Mouse (Mus musculus) kidney, embryonic 16.5 days (tissue): ENCODE results near the gene Mylk. TPM values are rescaled to one million over a fixed set of nuclear protein-coding genes. Genes with fewer than 3 reads are reported as not detected.
"Not testable (repeated sequence)": the region's sequence is repeated elsewhere in the genome, so short reads cannot be mapped to it uniquely, and the experiment has no call there.

Experiments used
- ATAC-seq: fragments of 200-750 bp; cut with Nextera tagmentation; 2 replicates; pipeline ENCODE4 v1.8.0; 2017; ENCODE audit warnings: moderate TSS enrichment; ENCODE audit not compliant: low FRiP score, low TSS enrichment
- H3K27ac ChIP-seq: fragments of 300-500 bp; sonication (generic); 2 replicates; pipeline ENCODE4 v1.5.1; 2014; ENCODE audit warnings: low read length
- H3K27me3 ChIP-seq: fragments of 300-500 bp; sonication (generic); 2 replicates; pipeline ENCODE4 v1.6.1; 2014; ENCODE audit warnings: low read length, control low read depth, mixed read lengths; ENCODE audit not compliant: insufficient read depth
- H3K36me3 ChIP-seq: fragments of 300-500 bp; sonication (generic); 2 replicates; pipeline ENCODE4 v1.6.1; 2014; ENCODE audit warnings: low read length, control low read depth, mixed read lengths; ENCODE audit not compliant: insufficient read depth
- H3K4me1 ChIP-seq: fragments of 300-500 bp; sonication (generic); 2 replicates; pipeline ENCODE4 v1.6.1; 2014; ENCODE audit warnings: low read length, control low read depth, mixed read lengths; ENCODE audit not compliant: insufficient read depth
- H3K4me2 ChIP-seq: fragments of 300-500 bp; sonication (generic); replicated peaks from 2 replicates; pipeline ENCODE4 v1.6.1; 2014; ENCODE audit warnings: low read depth, low read length
- H3K4me3 ChIP-seq: fragments of 300-500 bp; sonication (generic); 2 replicates; pipeline ENCODE4 v1.5.1; 2014; ENCODE audit warnings: mild to moderate bottlenecking, low read length
- H3K9ac ChIP-seq: fragments of 300-500 bp; sonication (generic); replicated peaks from 2 replicates; pipeline ENCODE4 v1.6.1; 2014; ENCODE audit warnings: low read length
- H3K9me3 ChIP-seq: fragments of 300-500 bp; sonication (generic); 2 replicates; pipeline ENCODE4 v1.6.1; 2016; ENCODE audit warnings: low read length, control low read depth
- WGBS: fragments of 180-500 bp; shearing (Covaris S2); extraction: QIAGEN DNeasy Blood & Tissue Kit; methylation state at CpG from one replicate; pipeline ENCODE4 v1.1.7; 2014; 5-methylcytosine and 5-hydroxymethylcytosine counted together
- polyA plus RNA-seq: library from polyadenylated mRNA; unstranded; fragments of >200 nt; fragmentation: Nextera tagmentation; extraction: Ambion mirVana; gene quantifications from 2 replicates; pipeline ENCODE4 v1.2.1, GENCODE M21; 2015

Gene Mylk
- polyA plus RNA-seq, 1 experiment from 2014 or later: 110 TPM

DNA sequence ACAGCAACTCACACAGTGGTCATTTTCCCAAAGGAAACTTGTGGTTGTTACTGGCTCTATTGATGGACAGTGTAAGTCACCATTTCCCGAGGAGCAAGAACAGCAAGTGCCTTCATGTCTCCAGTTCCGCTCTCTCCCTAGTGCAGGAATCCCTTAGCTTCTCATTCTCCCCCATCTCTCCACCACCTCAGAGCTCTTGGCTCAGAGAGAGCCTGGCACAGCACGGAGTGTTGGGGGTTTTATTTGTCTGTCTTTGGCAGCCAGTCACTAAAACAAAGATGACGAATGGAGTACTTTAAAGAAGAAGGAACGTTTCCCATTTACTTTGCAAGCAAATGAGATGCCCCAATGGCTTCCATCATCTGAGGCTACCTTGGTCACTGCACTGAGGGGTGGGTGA is 56.2 kb downstream of the Mylk start:
- WGBS: 80% methylated on average over 5 of the region's 5 CpGs
- Histone ChIP-seq H3K27ac (no peak overlapping the region), H3K27me3 (no peaks in the 10 kb centered on the region), H3K9me3 (no peaks in the 10 kb centered on the region), H3K36me3 (no peaks in the 10 kb centered on the region), H3K4me3 (no peak overlapping the region), H3K4me2 (no peak overlapping the region), H3K4me1 (peaks cover 6% of the 10 kb centered on the region; the same call in 1 of the 2 replicates), H3K9ac (no peak overlapping the region)
- ATAC-seq: no peak

DNA sequence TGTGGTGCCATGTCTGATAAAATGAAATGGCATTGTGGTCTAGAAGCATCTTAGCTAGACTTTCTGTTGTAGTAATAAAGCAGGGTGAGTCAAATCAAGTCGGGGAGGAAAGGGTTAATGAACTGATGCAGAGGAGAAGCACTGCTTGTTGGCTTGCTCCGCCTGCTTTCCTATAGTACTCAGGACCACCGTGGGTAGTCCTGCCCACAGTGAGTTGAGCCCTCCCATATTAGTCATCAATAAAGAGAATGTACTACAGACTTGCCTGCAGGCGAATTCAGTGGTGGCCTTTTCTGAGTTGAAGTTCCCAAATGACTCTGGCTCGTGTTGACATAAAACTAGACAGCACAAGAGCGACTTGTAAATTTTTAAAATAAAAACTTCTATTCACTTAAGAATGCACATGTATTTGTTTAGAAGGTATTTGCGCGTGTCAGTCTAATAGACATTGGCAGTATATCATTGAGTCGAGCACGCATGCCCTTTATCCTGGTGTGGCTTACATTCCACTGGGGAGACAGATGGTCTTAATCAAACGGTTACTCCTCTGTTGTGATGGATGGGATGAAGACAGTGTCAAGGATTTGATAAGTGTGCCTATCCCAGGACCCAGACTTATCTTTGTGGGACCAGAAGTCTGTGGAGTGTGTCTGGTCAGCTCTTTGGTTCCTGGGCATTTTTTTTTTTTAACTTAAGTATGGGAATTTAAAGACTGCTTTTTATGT is 59.4 kb downstream of the Mylk start:
- peaks cover 21% of the 10 kb centered on the region for H3K4me1 ChIP-seq
- no peak overlapping the region for H3K4me2 ChIP-seq
- no peaks in the 10 kb centered on the region for H3K27me3 ChIP-seq
- H3K9me3 ChIP-seq: no peaks in the 10 kb centered on the region
- H3K27ac ChIP-seq: no peak overlapping the region
- WGBS: 35% methylated on average over 11 of the region's 11 CpGs
- no peaks in the 10 kb centered on the region for H3K36me3 ChIP-seq
- ATAC-seq: no peak
- no peak overlapping the region for H3K9ac ChIP-seq
- H3K4me3 ChIP-seq: no peak overlapping the region

DNA sequence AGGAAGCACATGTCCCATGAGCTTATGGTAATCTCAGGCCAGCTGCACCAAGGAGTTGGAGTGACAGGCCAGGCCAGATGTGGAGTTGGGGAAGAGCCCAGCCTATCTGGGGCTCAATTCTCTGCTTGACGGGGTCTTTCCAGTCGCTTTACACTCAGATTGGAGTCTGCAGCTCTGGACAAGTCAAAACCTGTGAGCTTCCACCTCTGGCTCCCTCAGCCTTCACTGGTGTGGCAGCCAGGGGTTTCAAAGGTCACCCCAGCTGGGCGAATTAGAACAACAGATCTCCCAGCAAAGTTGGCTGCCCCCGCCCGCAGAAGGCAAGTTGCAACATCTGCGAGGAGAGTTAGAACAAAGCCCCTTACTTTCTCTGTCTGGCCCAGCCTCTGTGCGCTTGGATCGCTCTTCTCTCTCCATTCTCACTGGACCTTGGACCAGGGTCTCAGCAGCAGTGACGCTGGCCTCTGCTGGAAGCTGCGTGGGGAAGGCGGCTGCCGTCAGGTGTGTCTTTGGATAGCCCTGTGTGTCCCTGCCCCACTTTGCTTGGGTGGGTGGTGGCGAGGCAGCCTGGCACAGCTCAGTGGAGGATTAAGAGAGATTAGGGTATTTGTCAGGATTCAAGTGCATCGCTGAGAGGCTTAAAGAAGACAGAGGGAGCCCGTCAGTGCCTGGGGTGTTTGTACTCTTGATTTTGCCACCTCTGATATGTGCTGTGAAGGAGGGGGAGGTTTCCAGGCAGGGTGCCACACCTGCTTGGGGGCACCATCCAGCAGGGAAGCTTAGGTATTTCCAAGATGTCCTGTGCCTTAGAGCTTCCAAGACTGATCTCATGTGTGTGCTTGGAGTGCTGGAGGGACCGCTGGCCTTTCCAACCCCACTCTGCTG is 62.1 kb downstream of the Mylk start:
- 0 out of 2 replicates have a peak, but pooled peaks have one; percentile 19 for ATAC-seq
- Histone ChIP-seq H3K4me3 (no peak overlapping the region), H3K9me3 (no peaks in the 10 kb centered on the region), H3K4me2 (0 out of 2 replicates have a peak overlapping the region, but pooled peaks have one; percentile 6), H3K27ac (no peak overlapping the region), H3K9ac (0 out of 2 replicates have a peak overlapping the region, but pooled peaks have one; percentile 20), H3K27me3 (no peaks in the 10 kb centered on the region), H3K36me3 (no peaks in the 10 kb centered on the region), H3K4me1 (peaks cover 21% of the 10 kb centered on the region)
- WGBS: 45% methylated on average over 16 of the region's 16 CpGs

DNA sequence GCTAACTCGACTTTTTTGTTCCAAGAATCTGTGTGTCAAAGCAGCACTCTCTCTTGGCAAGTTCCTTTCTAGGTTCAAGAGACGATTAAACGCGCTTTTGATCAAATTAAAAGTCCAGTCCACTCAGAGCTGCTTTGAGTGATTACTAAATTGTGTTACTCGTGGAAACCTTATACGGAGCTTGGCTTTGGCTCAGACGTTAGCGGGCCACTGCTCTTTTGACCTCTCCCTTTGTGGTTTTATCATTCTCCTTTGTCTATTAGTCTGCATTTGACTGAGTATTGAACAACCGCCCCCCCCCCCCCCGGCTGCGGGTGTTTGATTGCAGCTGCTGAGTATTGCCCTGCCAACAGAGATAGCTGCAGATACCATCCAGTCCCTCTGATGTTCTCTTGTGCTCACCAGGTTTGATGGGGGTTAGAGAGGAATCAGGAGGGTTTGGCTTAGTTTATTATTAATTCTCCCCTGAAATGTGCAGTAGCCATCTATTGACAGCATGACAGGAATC is 62.8 kb downstream of the Mylk start:
- no peaks in the 10 kb centered on the region for H3K27me3 ChIP-seq
- WGBS: 26% methylated on average over 11 of the region's 11 CpGs
- H3K9ac ChIP-seq: no peak overlapping the region
- H3K4me3 ChIP-seq: no peak overlapping the region
- peaks cover 21% of the 10 kb centered on the region for H3K4me1 ChIP-seq
- no peak for ATAC-seq
- no peak overlapping the region for H3K4me2 ChIP-seq
- no peaks in the 10 kb centered on the region for H3K9me3 ChIP-seq
- no peaks in the 10 kb centered on the region for H3K36me3 ChIP-seq
- no peak overlapping the region for H3K27ac ChIP-seq

DNA sequence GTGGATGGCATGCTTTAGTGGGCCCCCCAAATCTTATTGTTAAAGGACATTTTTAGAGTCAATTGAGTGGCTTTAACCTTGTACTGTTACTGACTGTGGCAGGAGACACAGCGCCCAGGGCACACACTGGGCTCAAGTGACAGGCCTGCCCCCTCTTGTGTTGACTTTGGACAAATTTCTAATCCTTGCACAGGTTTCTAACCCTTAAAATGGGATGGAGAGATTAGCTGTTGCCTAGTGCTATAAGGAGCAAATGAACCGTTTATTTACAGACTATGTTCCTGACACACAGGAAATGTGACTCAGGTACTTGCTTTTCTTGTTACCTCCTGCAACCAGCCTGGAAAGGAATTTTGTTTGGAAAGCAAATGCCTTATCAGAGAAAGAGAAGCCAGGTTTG is 67.2 kb downstream of the Mylk start:
- H3K9me3 ChIP-seq: no peaks in the 10 kb centered on the region
- no peak overlapping the region for H3K9ac ChIP-seq
- no peak overlapping the region for H3K4me2 ChIP-seq
- no peak for ATAC-seq
- no peak overlapping the region for H3K4me3 ChIP-seq
- no peaks in the 10 kb centered on the region for H3K27me3 ChIP-seq
- no peak overlapping the region for H3K27ac ChIP-seq
- peaks cover 9% of the 10 kb centered on the region for H3K4me1 ChIP-seq
- H3K36me3 ChIP-seq: no peaks in the 10 kb centered on the region
- 36% methylated on average over 2 of the region's 2 CpGs for WGBS

DNA sequence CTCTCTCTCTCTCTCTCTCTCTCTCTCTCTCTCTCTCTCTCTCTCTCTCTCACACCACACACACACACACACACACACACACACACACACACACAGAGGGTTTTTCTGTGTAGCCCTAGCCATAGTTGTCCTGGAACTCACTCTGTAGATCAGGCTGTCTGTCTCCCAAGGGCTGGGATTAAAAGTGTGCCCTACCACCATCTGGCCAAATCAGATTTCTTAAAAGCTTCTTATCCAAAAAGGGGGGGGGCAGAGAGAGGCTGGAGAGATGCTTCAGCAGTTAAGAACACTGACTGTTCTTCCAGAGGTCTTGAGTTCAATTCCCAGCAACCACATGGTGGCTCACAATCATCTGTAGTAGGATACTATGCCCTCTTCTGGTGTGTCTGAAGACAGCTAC is 68.2 kb downstream of the Mylk start:
- not testable (repeated sequence) for H3K4me1 ChIP-seq, H3K9ac ChIP-seq, H3K36me3 ChIP-seq, H3K4me3 ChIP-seq, H3K27ac ChIP-seq, H3K27me3 ChIP-seq, ATAC-seq, H3K4me2 ChIP-seq, H3K9me3 ChIP-seq

DNA sequence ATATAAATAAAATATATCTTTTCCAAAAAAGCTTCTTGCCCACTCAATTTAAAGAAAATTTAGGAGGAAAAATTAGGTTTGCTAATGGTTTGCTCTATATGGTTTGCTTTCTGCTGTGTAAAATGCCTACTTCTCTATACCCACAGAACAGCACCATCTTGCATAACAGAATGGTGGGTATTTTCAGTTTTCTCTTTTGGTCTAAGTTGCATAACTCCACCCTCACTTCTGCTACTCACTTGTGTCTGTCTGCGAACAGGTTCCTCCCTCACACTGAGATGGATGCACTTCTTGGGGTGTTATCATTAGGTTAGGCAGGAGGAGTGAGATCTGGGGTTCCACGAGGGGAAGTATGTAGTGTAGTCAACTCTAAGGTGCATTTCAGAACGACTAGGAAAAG is 68.6 kb downstream of the Mylk start:
- Histone ChIP-seq H3K9me3 (no peaks in the 10 kb centered on the region), H3K27me3 (no peaks in the 10 kb centered on the region), H3K36me3 (no peaks in the 10 kb centered on the region), H3K27ac (no peak overlapping the region), H3K4me1 (no peaks in the 10 kb centered on the region), H3K9ac (no peak overlapping the region), H3K4me3 (no peak overlapping the region), H3K4me2 (no peak overlapping the region)
- ATAC-seq: no peak
- WGBS: 88% methylated on average over 3 of the region's 3 CpGs

DNA sequence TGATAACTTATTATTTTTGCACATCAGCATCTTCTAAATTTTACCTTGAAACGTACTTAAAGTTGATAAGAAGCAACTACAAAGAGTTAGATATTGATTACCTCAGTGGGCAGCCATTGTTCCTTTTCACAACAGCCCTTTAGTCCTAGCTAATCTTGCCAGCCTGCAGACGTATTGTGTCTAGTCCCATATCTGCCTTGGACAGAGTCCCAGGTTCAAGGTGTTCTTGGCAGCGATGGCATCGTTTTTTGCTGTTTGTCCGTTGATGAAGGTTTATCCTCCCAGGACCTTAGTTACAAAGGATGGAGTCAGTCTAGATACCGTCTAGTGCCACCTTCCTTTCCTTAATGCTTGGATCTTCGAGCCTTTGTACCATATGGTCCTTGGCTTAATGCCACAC is 69.6 kb downstream of the Mylk start:
- WGBS: 83% methylated on average over 7 of the region's 7 CpGs
- Histone ChIP-seq H3K9me3 (no peaks in the 10 kb centered on the region), H3K4me3 (no peak overlapping the region), H3K4me1 (no peaks in the 10 kb centered on the region), H3K4me2 (no peak overlapping the region), H3K9ac (no peak overlapping the region), H3K27ac (no peak overlapping the region), H3K27me3 (no peaks in the 10 kb centered on the region), H3K36me3 (no peaks in the 10 kb centered on the region)
- no peak for ATAC-seq

DNA sequence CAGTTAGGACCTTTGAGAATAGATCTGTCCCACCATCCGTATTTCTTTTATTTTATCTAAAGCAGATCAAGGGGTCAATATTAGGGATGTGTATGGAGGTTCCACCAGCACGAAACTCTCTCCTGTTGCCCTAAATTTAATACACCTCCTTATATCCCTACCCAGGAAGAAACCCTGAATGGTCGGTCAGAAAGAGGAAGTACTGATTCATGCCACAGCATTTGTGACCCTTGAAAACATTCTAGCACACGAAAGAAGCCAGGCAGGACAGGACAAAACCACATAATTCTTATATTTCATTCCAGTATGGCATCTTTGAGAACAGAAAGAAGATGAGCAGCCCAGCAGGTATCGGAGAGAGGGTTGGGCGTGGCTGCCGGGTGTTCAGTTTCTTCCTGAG is 71.5 kb downstream of the Mylk start:
- Histone ChIP-seq H3K27me3 (no peaks in the 10 kb centered on the region), H3K4me2 (no peak overlapping the region), H3K4me1 (no peaks in the 10 kb centered on the region), H3K36me3 (no peaks in the 10 kb centered on the region), H3K27ac (no peak overlapping the region), H3K9ac (no peak overlapping the region), H3K4me3 (no peak overlapping the region), H3K9me3 (no peaks in the 10 kb centered on the region)
- no peak for ATAC-seq
- WGBS: 64% methylated on average over 7 of the region's 7 CpGs
